17 mouse cellular contexts compared by ENCODE assay signal in the genomic region with DNA sequence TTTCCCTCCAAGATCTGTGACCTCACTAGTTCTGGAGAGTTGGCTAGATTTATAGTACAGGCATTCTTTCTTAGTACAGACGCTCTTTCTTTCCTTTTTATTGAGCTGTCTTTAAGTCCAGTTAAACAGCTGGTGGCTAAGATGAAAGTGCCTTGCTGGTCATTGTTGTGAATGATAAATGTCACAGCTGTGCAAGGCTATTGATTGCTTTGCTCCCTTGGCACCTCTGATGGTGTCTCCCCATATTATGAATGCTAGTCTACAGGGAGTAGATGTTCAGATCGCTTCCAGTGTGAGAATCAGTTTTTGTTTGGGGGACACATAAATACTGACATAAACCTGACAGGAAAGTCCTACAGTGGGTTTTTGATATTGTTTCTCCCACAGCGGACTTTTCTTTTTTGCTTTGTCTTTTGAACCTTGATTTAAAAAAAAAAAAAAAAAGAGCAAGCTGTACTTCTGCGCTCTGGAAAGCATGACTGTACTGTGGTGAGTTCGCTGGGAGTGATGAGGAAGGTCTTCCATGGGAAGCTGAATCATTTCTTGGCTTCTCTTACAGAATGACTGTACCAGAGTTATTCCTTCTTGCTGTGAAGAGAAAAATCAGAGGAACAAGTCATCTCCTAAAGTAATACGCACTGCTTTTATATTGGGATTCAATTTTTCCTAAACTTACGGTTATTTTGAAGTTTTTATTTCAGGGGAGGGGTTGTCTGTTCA.
A peak's percentile ranks its signal among the peaks of the same experiment; 100 is the strongest.
DNase-seq lines count a peak whose midpoint lies in the region; ATAC-seq and TF ChIP-seq lines count a peak whose summit lies in the region.
"Had no signal": no experiment of that assay in that cellular context is flagged by ENCODE, and none has a peak within 500 bp of the region (broad histone marks: within the 10 kb centered on the region; RNA-seq: fewer than 3 reads in every experiment).

No protein-coding gene starts in this region.

- H3K9me3 ChIP-seq in heart, embryonic 10.5 days = no peaks in the 10 kb centered on the region
- no peaks in the 10 kb centered on the region for H3K9me3 ChIP-seq in lung, postnatal 0 days (ENCODE audit: low read length)
- H3K9me3 ChIP-seq: forebrain, embryonic 13.5 days; liver, embryonic 13.5 days had no signal

- no peaks in the 10 kb centered on the region for H3K27me3 ChIP-seq in heart, adult 2 months (ENCODE audit: control insufficient read depth, insufficient read depth, low read length)
- H3K27me3 ChIP-seq in heart, embryonic 10.5 days (ENCODE audit: insufficient read depth, poor library complexity, severe bottlenecking) = no peaks in the 10 kb centered on the region
- no peaks in the 10 kb centered on the region for H3K27me3 ChIP-seq in lung, postnatal 0 days (replicated peaks; ENCODE audit: insufficient read depth, low read length)
- no peaks in the 10 kb centered on the region for H3K27me3 ChIP-seq in Patski
- H3K27me3 ChIP-seq: forebrain, embryonic 13.5 days; liver, embryonic 13.5 days had no signal

- H3K79me2 ChIP-seq in heart, adult 2 months (replicated peaks; ENCODE audit: control insufficient read depth, insufficient read depth, low read length) = peaks cover 2% of the 10 kb centered on the region

- intact Hi-C loops in heart, adult 2 months (cut with DNase I) = loop anchor here (5.0 kb wide), 1 partner anchor 262 kb away; no protein-coding TSS in a partner anchor

- CTCF ChIA-PET in Patski (lab: Charles Lee) = interaction anchor here (1.3 to 2.0 kb wide), 3 partner anchors 10 to 20 kb away, joined by 3 to 7 read pairs (median 5); no protein-coding TSS in a partner anchor

- peaks cover 13% of the 10 kb centered on the region for H3K4me1 ChIP-seq in heart, adult 2 months (ENCODE audit: control insufficient read depth, insufficient read depth, low read length)
- H3K4me1 ChIP-seq in heart, embryonic 10.5 days = peaks cover 7% of the 10 kb centered on the region
- H3K4me1 ChIP-seq in lung, postnatal 0 days (ENCODE audit: insufficient read depth, low read depth, low read length) = peaks cover 15% of the 10 kb centered on the region; the same call in 1 of the 2 replicates

- TF ChIP-seq CTCF in heart, adult 2 months (IDR thresholded peaks at IDR 0.05) = no peak
- no peak for TF ChIP-seq CTCF in lung, postnatal 0 days (IDR thresholded peaks at IDR 0.05)
- TF ChIP-seq CTCF in Patski (IDR thresholded peaks at IDR 0.05) = no peak

- H3K27ac ChIP-seq in heart, adult 2 months = peak overlapping the region; percentile 45
- H3K27ac ChIP-seq in heart, embryonic 10.5 days = no peak overlapping the region
- no peak overlapping the region for H3K27ac ChIP-seq in lung, postnatal 0 days (ENCODE audit: low read length)
- H3K27ac ChIP-seq: forebrain, embryonic 13.5 days; layer of hippocampus, adult 2 months; liver, embryonic 13.5 days had no signal

- H3K4me2 ChIP-seq in lung, postnatal 0 days (replicated peaks; ENCODE audit: low read depth, low read length) = no peak overlapping the region
- H3K4me2 ChIP-seq: forebrain, embryonic 13.5 days; liver, embryonic 13.5 days had no signal

- in situ Hi-C loops in Patski (cut with MboI; ENCODE audit: low pct_unique_long_range_greater_than_20kb) = no loop called here

- 41% methylated on average over 7 of the region's 7 CpGs for WGBS in heart, adult 2 months
- 87% methylated on average over 7 of the region's 7 CpGs for WGBS in heart, embryonic 10.5 days
- WGBS in lung, postnatal 0 days = 77% methylated on average over 7 of the region's 7 CpGs

- H3K36me3 ChIP-seq in heart, adult 2 months (ENCODE audit: control insufficient read depth, insufficient read depth, low read length) = peaks cover 33% of the 10 kb centered on the region
- H3K36me3 ChIP-seq in heart, embryonic 10.5 days = peaks cover 3% of the 10 kb centered on the region; the same call in 1 of the 2 replicates
- H3K36me3 ChIP-seq in lung, postnatal 0 days (ENCODE audit: insufficient read depth, low read length) = no peaks in the 10 kb centered on the region

- no peak for TF ChIP-seq POLR2A in heart, adult 2 months (IDR thresholded peaks at IDR 0.05; ENCODE audit: insufficient read depth, low read depth, low read length)

- POLR2A ChIA-PET in Patski (lab: Charles Lee) = no interaction called here

- TF ChIP-seq EP300 in heart, adult 2 months (IDR thresholded peaks at IDR 0.05; ENCODE audit: insufficient read depth, low read depth, low read length) = 0 out of 2 replicates have a peak, but pooled peaks have one; percentile 12
- no peak for TF ChIP-seq EP300 in lung, postnatal 0 days (IDR thresholded peaks at IDR 0.05)

- H3K4me3 ChIP-seq in heart, adult 2 months = no peak overlapping the region
- no peak overlapping the region for H3K4me3 ChIP-seq in heart, embryonic 10.5 days
- H3K4me3 ChIP-seq in lung, postnatal 0 days (ENCODE audit: low read depth, low read length) = no peak overlapping the region
- H3K4me3 ChIP-seq: forebrain, embryonic 13.5 days; layer of hippocampus, adult 2 months; liver, embryonic 13.5 days had no signal

- ATAC-seq in lung, postnatal 0 days = peak; percentile 28
- peak; percentile 67 for ATAC-seq in Patski
- ATAC-seq: forebrain, embryonic 13.5 days had no signal

- DNase-seq in heart, adult 2 months = no peak
- DNase-seq in heart, embryonic 10.5 days (ENCODE audit: low spot score) = no peak
- DNase-seq in lung, postnatal 0 days (ENCODE audit: low spot score) = peak; percentile 46
- no peak for DNase-seq in lung, postnatal 36 days
- DNase-seq in Patski (ENCODE audit: low read depth, low spot score) = no peak
- DNase-seq in mesoderm, embryonic 11.5 days (ENCODE audit: low read depth, low spot score) = peak; percentile 75
- no peak for DNase-seq in retina, postnatal 1 day
- DNase-seq in thymus, postnatal 14 days = no peak
- DNase-seq: cerebellum, adult 2 months; gastrocnemius, postnatal 25 days; kidney, adult 11 months; liver, embryonic 13.5 days; lung, postnatal 4 days; right cerebral cortex, postnatal 14 days; thymus, postnatal 25 days had no signal

- 0 out of 2 replicates have a peak overlapping the region, but pooled peaks have one; percentile 34 for H3K9ac ChIP-seq in heart, adult 2 months (ENCODE audit: low read depth, low read length)
- H3K9ac ChIP-seq in lung, postnatal 0 days (replicated peaks; ENCODE audit: low read depth) = no peak overlapping the region
- H3K9ac ChIP-seq: forebrain, embryonic 13.5 days; liver, embryonic 13.5 days had no signal

Comparison
In these comparisons a context has a peak if more than half of its experiments do, and no peak if none do; other contexts are left out.
1. DNase-seq: peak in lung, postnatal 0 days (single experiment) and mesoderm, embryonic 11.5 days (single experiment); none in heart, adult 2 months (0 of 2), heart, embryonic 10.5 days (single experiment), lung, postnatal 36 days (single experiment), Patski (single experiment), retina, postnatal 1 day (single experiment) and thymus, postnatal 14 days (single experiment).